Mouse (Mus musculus) ES-E14 (cell line): ENCODE results near the gene Il25.

Source experiments
- CHD2 ChIP-seq: IDR thresholded peaks from 2 replicates; pipeline ENCODE4 v1.6.1; 2014; ENCODE audit warnings: mild to moderate bottlenecking, low read depth, low read length, inconsistent platforms
- ZC3H11A ChIP-seq: IDR thresholded peaks from 2 replicates; pipeline ENCODE4 v1.6.1; 2012; ENCODE audit warnings: low read depth, mild to moderate bottlenecking, inconsistent platforms, low read length, borderline replicate concordance
- ZNF384 ChIP-seq: IDR thresholded peaks from 2 replicates; pipeline ENCODE4 v1.6.1; 2012; ENCODE audit warnings: low read depth, low read length, inconsistent platforms

GRCm38 (mm10) chr14:54976633-54977032 is 44.1 kb downstream of the Il25 start, which contains the start of gene Gm17428:
- TF ChIP-seq ZNF384, result no peak
- no peak for TF ChIP-seq CHD2
- TF ChIP-seq ZC3H11A, result no peak
